Mouse (Mus musculus): ENCODE measurements around the gene Fam71f1. TPM values are rescaled to one million over a fixed set of nuclear protein-coding genes. Genes with fewer than 3 reads are reported as not detected.

The Fam71f1 gene
- total and polyA plus RNA-seq, 3 experiments: 0.13 TPM; not detected in 2

GRCm38 (mm10) chr6:29286870-29287269 lies 32.1 kb upstream of the Fam71f1 start:
- H3K9me3 ChIP-seq (replicated peaks; ENCODE audit: insufficient read depth, low read length): no peaks in the 10 kb centered on the region

GRCm38 (mm10) chr6:29287481-29287880 lies 31.5 kb upstream of the Fam71f1 start:
- no peak for TF ChIP-seq ZNF384 (IDR thresholded peaks at IDR 0.05; ENCODE audit: low read depth, low read length)
- TF ChIP-seq ZKSCAN1 (IDR thresholded peaks at IDR 0.05; ENCODE audit: low read depth, low read length): no peak
- no peak for TF ChIP-seq USF1 (IDR thresholded peaks at IDR 0.05; ENCODE audit: low read depth, low read length)
- no peak for TF ChIP-seq MAX (IDR thresholded peaks at IDR 0.05; ENCODE audit: low read length)
- TF ChIP-seq GATA1 (IDR thresholded peaks at IDR 0.05; ENCODE audit: low read depth, low read length): no peak
- TF ChIP-seq TCF12 (IDR thresholded peaks at IDR 0.05; ENCODE audit: low read depth, low read length): no peak
- no peak for TF ChIP-seq GABPA (IDR thresholded peaks at IDR 0.05; ENCODE audit: low read depth, low read length)
- TF ChIP-seq ZC3H11A (IDR thresholded peaks at IDR 0.05; ENCODE audit: low read depth, low read length): no peak
- no peak for TF ChIP-seq CHD2 (IDR thresholded peaks at IDR 0.05; ENCODE audit: low read length)
- TF ChIP-seq JUND (IDR thresholded peaks at IDR 0.05; ENCODE audit: low read depth, low read length): no peak
- no peak for TF ChIP-seq EP300 (IDR thresholded peaks at IDR 0.05; ENCODE audit: low read depth in 1 of 2, low read length in 2 of 2)
- no peak for TF ChIP-seq RAD21 (IDR thresholded peaks at IDR 0.05; ENCODE audit: low read depth, low read length)
- TF ChIP-seq UBTF (IDR thresholded peaks at IDR 0.05; ENCODE audit: borderline replicate concordance, insufficient read depth, low read depth, low read length): no peak
- TF ChIP-seq MAFK (IDR thresholded peaks at IDR 0.05; ENCODE audit: borderline replicate concordance, low read depth, low read length): no peak
- DNase-seq (ENCODE audit: low read depth, low spot score): no peak
- Histone ChIP-seq H3K4me1 (ENCODE audit: control insufficient read depth in 1 of 2, insufficient read depth in 2 of 2, low read length in 2 of 2) (no peaks in the 10 kb centered on the region), H3K27ac (ENCODE audit: control insufficient read depth, low read depth, low read length) (no peak overlapping the region), H3K27me3 (ENCODE audit: control insufficient read depth in 1 of 2, insufficient read depth in 2 of 2, low read length in 2 of 2) (no peaks in the 10 kb centered on the region), H3K36me3 (ENCODE audit: control insufficient read depth in 1 of 2, insufficient read depth in 2 of 2, low read length in 2 of 2) (no peaks in the 10 kb centered on the region), H3K79me2 (ENCODE audit: control insufficient read depth, insufficient read depth, low read length, poor library complexity) (no peaks in the 10 kb centered on the region), H3K4me3 (ENCODE audit: control insufficient read depth in 1 of 2, insufficient read depth in 1 of 2, low read depth in 2 of 2, low read length in 2 of 2) (no peak overlapping the region), H3K9ac (ENCODE audit: control insufficient read depth, low read depth, low read length, poor library complexity, severe bottlenecking) (no peak overlapping the region), H3K9me3 (replicated peaks; ENCODE audit: insufficient read depth, low read length) (no peaks in the 10 kb centered on the region)

More at GRCm38 (mm10) chr6:29286870-29287269, 32.1 kb upstream of the Fam71f1 start:
- no peak overlapping the region for H3K9ac ChIP-seq (ENCODE audit: control insufficient read depth, low read depth, low read length, poor library complexity, severe bottlenecking)
- no peak overlapping the region for H3K27ac ChIP-seq (ENCODE audit: control insufficient read depth, low read depth, low read length)
- no peaks in the 10 kb centered on the region for H3K27me3 ChIP-seq (ENCODE audit: control insufficient read depth in 1 of 2, insufficient read depth in 2 of 2, low read length in 2 of 2)
- no peak overlapping the region for H3K4me3 ChIP-seq (ENCODE audit: control insufficient read depth in 1 of 2, insufficient read depth in 1 of 2, low read depth in 2 of 2, low read length in 2 of 2)
- H3K4me1 ChIP-seq (ENCODE audit: control insufficient read depth in 1 of 2, insufficient read depth in 2 of 2, low read length in 2 of 2): no peaks in the 10 kb centered on the region
- TF ChIP-seq GABPA (IDR thresholded peaks at IDR 0.05; ENCODE audit: low read depth, low read length): no peak
- TF ChIP-seq CHD1 (IDR thresholded peaks at IDR 0.05; ENCODE audit: low read depth, low read length): no peak
- TF ChIP-seq RAD21 (IDR thresholded peaks at IDR 0.05; ENCODE audit: low read depth, low read length): no peak
- no peaks in the 10 kb centered on the region for H3K36me3 ChIP-seq (ENCODE audit: control insufficient read depth in 1 of 2, insufficient read depth in 2 of 2, low read length in 2 of 2)
- H3K79me2 ChIP-seq (ENCODE audit: control insufficient read depth, insufficient read depth, low read length, poor library complexity): no peaks in the 10 kb centered on the region
- no peak for DNase-seq (ENCODE audit: low read depth, low spot score)

- Histone ChIP-seq H3K27ac (ENCODE audit: control insufficient read depth, low read depth, low read length) (no peak overlapping the region), H3K4me1 (ENCODE audit: control insufficient read depth in 1 of 2, insufficient read depth in 2 of 2, low read length in 2 of 2) (no peaks in the 10 kb centered on the region), H3K4me3 (ENCODE audit: control insufficient read depth in 1 of 2, insufficient read depth in 1 of 2, low read depth in 2 of 2, low read length in 2 of 2) (no peak overlapping the region), H3K36me3 (ENCODE audit: control insufficient read depth in 1 of 2, insufficient read depth in 2 of 2, low read length in 2 of 2) (no peaks in the 10 kb centered on the region), H3K9me3 (replicated peaks; ENCODE audit: insufficient read depth, low read length) (no peaks in the 10 kb centered on the region), H3K27me3 (ENCODE audit: control insufficient read depth in 1 of 2, insufficient read depth in 2 of 2, low read length in 2 of 2) (no peaks in the 10 kb centered on the region), H3K9ac (ENCODE audit: control insufficient read depth, low read depth, low read length, poor library complexity, severe bottlenecking) (no peak overlapping the region), H3K79me2 (ENCODE audit: control insufficient read depth, insufficient read depth, low read length, poor library complexity) (no peaks in the 10 kb centered on the region)
- TF ChIP-seq POLR2A (IDR thresholded peaks at IDR 0.05; ENCODE audit: control insufficient read depth in 1 of 2, insufficient read depth in 1 of 2, low read depth in 1 of 2, low read length in 2 of 2, poor library complexity in 1 of 2): no peak
- no peak for TF ChIP-seq TBP (IDR thresholded peaks at IDR 0.05; ENCODE audit: low read depth, low read length)
- no peak for TF ChIP-seq BHLHE40 (IDR thresholded peaks at IDR 0.05; ENCODE audit: borderline replicate concordance, low read depth, low read length)
- no peak for TF ChIP-seq NELFE (IDR thresholded peaks at IDR 0.05; ENCODE audit: low read depth, low read length)
- no peak for TF ChIP-seq RCOR1 (IDR thresholded peaks at IDR 0.05; ENCODE audit: low read depth, low read length)
- TF ChIP-seq MAFK (IDR thresholded peaks at IDR 0.05; ENCODE audit: borderline replicate concordance, low read depth, low read length): no peak
- TF ChIP-seq CHD2 (IDR thresholded peaks at IDR 0.05; ENCODE audit: low read length): no peak
- no peak for TF ChIP-seq ELF1 (IDR thresholded peaks at IDR 0.05; ENCODE audit: low read depth, low read length)
- no peak for TF ChIP-seq TAL1 (IDR thresholded peaks at IDR 0.05; ENCODE audit: low read length)
- no peak for TF ChIP-seq MAZ (IDR thresholded peaks at IDR 0.05; ENCODE audit: low read depth, low read length)
- TF ChIP-seq CTCF (IDR thresholded peaks at IDR 0.05 in 2 of 3, conservative IDR thresholded peaks at IDR 0.05 in 1 of 3; ENCODE audit: control insufficient read depth in 1 of 3, insufficient read depth in 1 of 3, low read depth in 2 of 3, low read length in 3 of 3, poor library complexity in 1 of 3, severe bottlenecking in 1 of 3): no peak
- no peak for TF ChIP-seq RAD21 (IDR thresholded peaks at IDR 0.05; ENCODE audit: low read depth, low read length)
- no peak for TF ChIP-seq MXI1 (IDR thresholded peaks at IDR 0.05; ENCODE audit: low read depth, low read length)
- TF ChIP-seq USF2 (IDR thresholded peaks at IDR 0.05; ENCODE audit: borderline replicate concordance in 1 of 2, insufficient read depth in 1 of 2, low read depth in 1 of 2, low read length in 2 of 2): no peak
- DNase-seq (ENCODE audit: low read depth, low spot score): no peak
Observed at GRCm38 (mm10) chr6:29287944-29288343, 31.0 kb upstream of the Fam71f1 start.
